Comparison of ENCODE assay signal across 10 mouse cellular contexts in genomic region chr9:118341401-118341800, GRCm38 (mm10).
DNase-seq lines count a peak whose midpoint lies in the region; ATAC-seq and TF ChIP-seq lines count a peak whose summit lies in the region.
"Had no signal": no experiment of that assay in that cellular context is flagged by ENCODE, and none has a peak within 500 bp of the region (broad histone marks: within the 10 kb centered on the region; RNA-seq: fewer than 3 reads in every experiment).

No protein-coding gene starts in this region.

- WGBS in forebrain, postnatal 0 days, result 44% methylated on average over 12 of the region's 12 CpGs
- WGBS in midbrain, embryonic 10.5 days, result 45% methylated on average over 12 of the region's 12 CpGs

- peak overlapping the region; percentile 47 for H3K4me2 ChIP-seq in forebrain, postnatal 0 days (ENCODE audit: low read depth)

- no peak for TF ChIP-seq CTCF in forebrain, postnatal 0 days (IDR thresholded peaks at IDR 0.05; ENCODE audit: low read depth)

- peak overlapping the region; percentile 14; the same call in 1 of the 2 replicates for H3K9ac ChIP-seq in forebrain, postnatal 0 days

- H3K9me3 ChIP-seq in forebrain, postnatal 0 days (ENCODE audit: low read length), result no peaks in the 10 kb centered on the region
- no peaks in the 10 kb centered on the region for H3K9me3 ChIP-seq in midbrain, embryonic 10.5 days (replicated peaks)

- no peak for DNase-seq in frontal cortex, postnatal 25 days (ENCODE audit: low spot score in 2 of 2)
- peak; percentile 4 for DNase-seq in cerebellum, adult 11 months
- no peak for DNase-seq in forebrain, postnatal 0 days
- DNase-seq in midbrain, embryonic 10.5 days (ENCODE audit: low spot score), result peak; percentile 16
- no peak for DNase-seq in urinary bladder, postnatal 36 days (ENCODE audit: low spot score in 2 of 2)
- no peak for DNase-seq in layer of hippocampus, adult 11-12 months (ENCODE audit: low spot score)
- no peak for DNase-seq in ovary, adult 18-20 months (ENCODE audit: low spot score)
- DNase-seq: kidney, postnatal 4 days; right cerebral cortex, postnatal 25 days had no signal

- H3K4me3 ChIP-seq in forebrain, postnatal 0 days (ENCODE audit: low read depth, low read length), result peak overlapping the region; percentile 25
- H3K4me3 ChIP-seq in midbrain, embryonic 10.5 days, result peak overlapping the region; percentile 49

- H3K27ac ChIP-seq in forebrain, postnatal 0 days (ENCODE audit: low read depth, low read length), result no peak overlapping the region
- peak overlapping the region; percentile 59; the same call in 1 of the 2 replicates for H3K27ac ChIP-seq in midbrain, embryonic 10.5 days (replicated peaks)

- no peaks in the 10 kb centered on the region for H3K4me1 ChIP-seq in forebrain, postnatal 0 days (ENCODE audit: insufficient read depth)
- peaks cover 4% of the 10 kb centered on the region for H3K4me1 ChIP-seq in midbrain, embryonic 10.5 days

- no peaks in the 10 kb centered on the region for H3K27me3 ChIP-seq in forebrain, postnatal 0 days (ENCODE audit: insufficient read depth, low read length)
- H3K27me3 ChIP-seq in midbrain, embryonic 10.5 days (ENCODE audit: low read depth, poor library complexity, severe bottlenecking), result no peaks in the 10 kb centered on the region; the same call in 1 of the 2 replicates

- ATAC-seq in frontal cortex, adult (ENCODE audit: low TSS enrichment), result peak; percentile 23; the same call in 1 of the 2 replicates
- no peak; the same call in 1 of the 2 replicates for ATAC-seq in forebrain, postnatal 0 days

- no peaks in the 10 kb centered on the region for H3K36me3 ChIP-seq in forebrain, postnatal 0 days (ENCODE audit: insufficient read depth)
- no peaks in the 10 kb centered on the region for H3K36me3 ChIP-seq in midbrain, embryonic 10.5 days

Comparison
In these comparisons a context has a peak if more than half of its experiments do, and no peak if none do; other contexts are left out.
1. DNase-seq: peak in cerebellum, adult 11 months (single experiment) and midbrain, embryonic 10.5 days (single experiment); none in frontal cortex, postnatal 25 days (0 of 2), forebrain, postnatal 0 days (single experiment), urinary bladder, postnatal 36 days (0 of 2), layer of hippocampus, adult 11-12 months (single experiment) and ovary, adult 18-20 months (single experiment).